Mouse (Mus musculus) cerebellum, postnatal 25 days (tissue): ENCODE measurements around the gene Gpc4.
A peak's percentile ranks its signal among the peaks of the same experiment; 100 is the strongest.

Source experiments
- DNase-seq, 2 experiments: peaks; one replicate each; pipeline ENCODE4 v3.0.0; 2021; ENCODE audit warnings: mixed read lengths in 2 of 2

The Gpc4 gene

DNA sequence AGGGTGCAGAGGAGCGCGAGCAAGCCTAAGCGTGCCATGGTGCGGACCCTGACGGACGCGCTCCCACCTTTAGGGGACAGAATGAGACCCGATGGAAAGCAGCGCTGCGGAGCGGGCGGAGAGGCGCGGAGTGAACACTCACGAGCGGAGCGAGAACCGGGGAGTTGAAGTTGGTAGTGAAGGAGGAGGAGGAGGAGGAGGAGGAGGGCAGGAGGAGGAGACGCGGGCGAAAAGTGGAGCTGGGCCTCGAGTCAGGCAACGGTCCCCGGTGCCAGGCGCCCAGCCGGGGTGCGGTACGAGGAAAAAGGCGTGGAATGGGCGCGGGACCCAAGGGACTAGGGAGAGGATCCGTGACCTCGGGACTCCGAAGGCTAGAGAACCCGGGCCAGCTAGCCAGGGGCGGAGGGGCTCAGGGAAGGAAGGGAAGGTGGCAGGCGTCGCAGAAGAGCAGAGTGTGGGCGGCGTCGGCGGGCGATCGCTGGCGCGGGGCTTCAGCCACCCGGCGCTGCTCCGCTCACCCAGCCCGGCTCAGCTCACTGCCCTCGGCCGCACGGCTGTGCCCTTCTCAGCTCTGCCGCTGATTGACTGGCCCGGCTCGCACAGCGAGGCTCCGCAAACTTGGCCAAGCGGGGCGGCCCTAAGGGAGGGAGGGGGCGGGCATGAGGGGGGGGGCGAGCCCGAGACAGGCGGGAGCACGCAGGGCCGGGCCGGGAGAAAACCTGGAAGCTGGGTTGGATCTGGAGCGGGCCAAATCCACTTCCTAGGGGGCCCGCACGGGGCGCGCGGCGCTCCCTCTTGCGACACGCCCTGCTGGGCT lies at the start of gene Gpc4:
TSS of gene Gpc4 (minus strand) at position 515 of the 817 bp plus-strand sequence.
- peak; percentile 47 to 71 for DNase-seq

DNA sequence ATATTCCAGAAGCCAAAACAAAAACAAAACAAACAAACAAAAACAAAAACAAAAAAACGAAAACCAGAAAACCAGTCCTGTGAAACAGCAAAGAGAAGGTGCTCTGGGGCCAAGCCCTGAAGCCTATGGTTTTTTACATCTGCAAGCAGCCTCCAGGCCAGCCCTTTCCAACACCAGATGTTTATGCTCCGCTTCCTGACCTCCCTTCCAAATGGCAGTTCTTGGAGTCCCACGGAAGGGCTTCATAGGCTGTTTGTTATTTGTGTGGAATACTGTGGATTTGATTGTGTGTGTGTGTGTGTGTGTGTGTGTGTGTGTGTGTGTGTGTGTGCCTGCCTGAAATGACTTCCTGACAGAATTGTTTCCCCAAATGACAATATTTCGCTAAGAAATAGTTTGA lies 47.8 kb upstream of the Gpc4 start:
- no peak for DNase-seq

DNA sequence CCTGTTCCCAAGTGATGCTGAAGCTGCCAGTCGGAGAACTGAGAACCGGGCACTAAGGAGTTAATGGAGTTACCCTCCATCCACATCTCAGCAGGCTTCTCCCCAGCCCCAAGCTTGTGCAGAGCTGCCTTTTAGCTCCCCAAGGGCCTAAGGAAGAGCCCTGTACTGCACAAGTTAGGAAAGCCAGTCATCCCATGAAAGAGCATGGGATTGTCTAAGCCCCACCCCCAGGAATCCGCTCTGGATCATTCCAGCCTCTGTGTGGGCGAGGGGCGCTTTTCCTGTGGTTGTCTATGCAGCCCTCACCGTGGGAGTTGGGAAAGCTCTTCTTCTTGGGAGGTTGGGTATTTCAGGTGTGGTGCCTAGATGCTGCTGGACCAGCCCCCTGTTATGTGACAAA lies 34.8 kb upstream of the Gpc4 start:
- no peak for DNase-seq

DNA sequence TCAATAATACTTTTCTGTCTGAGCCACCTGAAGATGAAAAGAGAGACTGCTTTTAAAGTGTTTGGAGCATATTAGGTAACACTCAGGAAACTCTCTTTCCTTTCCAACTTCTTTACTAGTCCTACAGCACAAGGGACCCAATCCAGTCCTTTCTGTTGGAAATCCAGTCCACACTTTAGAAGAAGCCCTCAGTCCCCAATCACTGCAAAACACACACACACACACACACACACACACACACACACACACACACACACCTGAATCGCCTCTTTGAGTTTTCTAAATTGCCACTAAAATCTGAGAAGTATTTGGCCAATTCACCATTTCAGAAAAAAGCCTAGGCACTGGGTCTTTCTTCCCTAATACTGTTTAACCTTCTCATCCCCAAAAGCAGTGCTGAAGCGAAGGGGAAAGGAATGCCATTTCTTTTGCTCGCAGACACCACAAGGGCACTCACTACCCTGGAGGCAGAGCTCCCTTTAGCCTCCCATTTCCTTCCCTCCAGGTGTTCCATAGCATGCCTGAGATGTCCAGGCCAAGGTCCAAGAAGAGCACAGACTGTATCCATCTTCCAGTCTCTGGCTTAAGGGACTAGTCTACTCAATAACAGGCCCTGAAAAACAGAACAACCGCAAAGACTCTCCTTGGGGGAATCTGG lies 28.4 kb upstream of the Gpc4 start:
- DNase-seq: peak in 1 of 2 experiments; percentile 23

DNA sequence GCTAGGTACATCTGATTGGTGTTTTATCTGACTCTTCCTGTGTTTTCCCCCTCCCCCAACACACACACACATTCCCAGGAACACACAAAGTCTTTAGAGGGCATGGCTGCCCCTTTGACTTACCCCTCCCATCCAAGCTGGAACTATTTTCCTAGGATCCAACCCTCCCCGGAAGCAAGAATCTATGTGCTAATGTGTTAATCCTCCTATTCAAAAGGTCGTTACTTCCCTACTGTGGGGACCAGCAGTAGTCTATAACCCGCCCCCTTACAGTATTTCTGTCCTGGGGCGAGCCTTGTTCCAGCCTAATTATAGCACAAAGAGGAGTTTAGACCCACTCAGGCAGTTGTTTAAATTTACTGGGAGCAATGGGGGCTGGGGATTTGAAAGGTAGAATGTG lies 24.0 kb upstream of the Gpc4 start:
- DNase-seq: no peak

DNA sequence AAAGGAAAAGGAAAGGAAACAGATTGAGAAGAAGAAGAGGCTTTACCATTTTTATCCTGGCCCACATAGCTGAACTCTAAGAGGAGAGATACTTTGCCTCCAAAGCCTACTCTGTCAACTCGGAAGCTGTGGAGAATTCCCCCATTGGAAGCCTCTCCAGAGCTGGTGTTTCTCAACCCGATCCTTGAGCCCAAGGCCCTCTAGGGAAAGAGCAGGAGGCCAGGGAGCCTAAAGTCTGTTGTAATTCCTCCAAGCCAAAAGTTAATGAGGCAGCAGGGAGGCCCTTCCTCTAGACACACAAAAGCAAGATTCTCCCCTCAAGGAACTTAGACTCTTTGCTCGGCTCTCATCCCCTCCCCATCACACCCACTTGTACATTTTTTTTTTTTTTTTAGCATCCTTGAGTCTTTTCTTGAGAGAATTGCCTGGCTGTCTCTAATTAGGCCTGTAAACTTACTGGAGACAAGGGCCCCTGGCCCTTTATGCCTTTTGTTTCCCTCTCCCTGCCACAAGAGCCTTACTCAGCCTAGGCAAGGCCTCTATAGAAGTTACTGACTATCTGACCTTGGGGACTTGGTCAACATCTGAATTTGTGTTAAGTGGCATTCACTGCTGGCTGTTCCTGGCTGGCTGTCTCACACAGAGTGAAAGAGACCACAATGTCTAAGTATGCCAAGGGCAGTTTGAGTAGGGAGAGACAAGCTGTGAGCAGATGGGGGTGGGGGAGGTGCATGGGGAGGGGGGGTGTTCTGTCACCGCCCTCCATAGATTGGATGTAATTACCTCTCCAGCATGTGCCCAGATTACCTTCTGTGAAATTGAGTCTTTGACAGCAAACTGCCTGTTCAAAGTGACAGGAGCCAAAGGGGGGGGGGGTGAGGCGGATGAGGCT lies 18.7 kb upstream of the Gpc4 start:
- DNase-seq: no peak

DNA sequence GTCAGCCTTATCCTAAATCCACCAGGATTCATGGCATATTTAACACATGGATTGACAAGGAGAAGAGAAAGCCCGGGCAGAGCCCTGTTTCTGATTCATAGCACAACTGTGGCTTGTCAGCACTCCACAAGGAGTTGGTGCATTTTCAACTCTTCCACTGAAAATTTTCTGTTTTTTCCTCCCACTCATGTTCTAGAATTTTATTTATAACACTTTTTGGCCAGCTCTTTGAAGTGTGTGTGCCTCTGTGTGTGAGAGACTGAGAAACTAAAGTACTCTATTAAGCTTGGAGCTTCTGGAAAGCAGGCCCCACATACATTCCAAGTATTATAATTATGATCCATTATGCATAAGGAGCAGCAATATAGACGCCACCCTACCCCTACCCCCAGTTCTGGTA lies 16.3 kb upstream of the Gpc4 start:
- DNase-seq: no peak

DNA sequence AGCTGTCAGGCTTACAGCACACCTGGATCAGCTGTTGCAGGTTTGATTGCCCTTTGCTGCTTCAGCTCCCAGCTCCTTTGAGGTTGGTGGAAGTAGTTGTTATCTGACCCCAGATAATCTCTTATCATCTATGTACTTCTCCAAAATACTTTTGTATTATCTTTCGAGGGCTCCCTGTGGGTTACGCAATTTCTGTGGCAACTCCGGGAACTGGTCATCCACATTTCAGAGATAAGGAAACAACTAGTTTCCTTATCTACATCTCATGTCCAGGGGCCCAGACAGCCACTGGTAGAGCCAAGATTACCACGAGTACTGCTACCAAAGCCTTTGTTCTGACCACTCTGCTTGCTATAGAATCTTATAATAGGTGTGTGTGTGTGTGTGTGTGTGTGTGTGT lies 12.0 kb upstream of the Gpc4 start:
- no peak for DNase-seq

DNA sequence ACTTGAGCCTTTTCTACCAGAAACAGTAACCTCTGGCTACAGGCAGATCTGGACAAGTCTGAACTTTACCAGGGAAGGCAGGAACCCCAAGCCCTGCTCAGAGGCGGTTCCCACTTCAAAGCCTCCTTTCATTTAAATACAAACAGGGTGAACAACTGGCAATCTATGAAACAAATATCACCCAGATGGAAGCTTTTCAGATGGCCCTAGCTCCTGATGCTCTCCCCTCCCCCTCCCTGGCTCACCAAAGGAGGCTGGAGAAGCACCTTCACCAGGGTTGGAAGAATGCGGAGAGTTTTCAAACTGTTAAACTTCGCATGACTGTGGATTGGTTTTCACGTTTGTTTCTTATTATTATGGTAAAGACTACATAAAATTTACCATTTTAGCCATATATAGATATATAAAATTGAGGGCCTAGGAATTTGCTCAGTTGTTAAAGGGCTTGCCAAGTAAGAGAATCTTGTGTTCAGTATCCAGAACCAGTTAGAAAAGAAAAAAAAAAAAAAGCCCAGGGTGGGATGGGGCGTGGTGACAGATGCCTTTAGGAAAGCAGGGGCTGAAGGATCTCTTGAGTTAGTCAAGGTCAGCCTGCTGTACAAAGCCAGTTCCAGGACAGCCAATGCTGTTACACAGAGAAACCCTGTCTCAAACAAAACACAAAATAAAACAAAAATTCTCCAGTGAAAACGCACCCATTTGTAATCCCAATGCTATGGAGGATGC lies 2.6 kb upstream of the Gpc4 start:
- no peak for DNase-seq

DNA sequence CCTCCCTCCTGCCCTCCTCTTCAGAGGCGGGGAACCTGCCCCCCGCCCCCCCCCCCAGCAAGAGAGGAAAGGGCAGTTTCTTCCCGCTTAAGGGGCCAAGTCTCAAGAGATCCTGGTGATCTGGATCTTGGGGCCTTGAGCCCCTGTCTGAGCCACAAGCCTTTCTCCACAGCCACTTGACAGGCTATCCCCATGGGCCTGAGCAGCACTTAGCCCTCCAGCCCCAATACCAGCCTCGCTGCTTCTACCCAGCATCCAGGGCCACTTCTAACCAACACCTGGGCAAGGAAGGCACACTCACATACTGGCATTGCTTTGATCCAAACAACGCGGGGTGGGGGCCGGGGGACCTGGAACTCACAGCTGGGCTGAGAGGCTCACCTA lies 495 bp upstream of the Gpc4 start:
- no peak for DNase-seq

DNA sequence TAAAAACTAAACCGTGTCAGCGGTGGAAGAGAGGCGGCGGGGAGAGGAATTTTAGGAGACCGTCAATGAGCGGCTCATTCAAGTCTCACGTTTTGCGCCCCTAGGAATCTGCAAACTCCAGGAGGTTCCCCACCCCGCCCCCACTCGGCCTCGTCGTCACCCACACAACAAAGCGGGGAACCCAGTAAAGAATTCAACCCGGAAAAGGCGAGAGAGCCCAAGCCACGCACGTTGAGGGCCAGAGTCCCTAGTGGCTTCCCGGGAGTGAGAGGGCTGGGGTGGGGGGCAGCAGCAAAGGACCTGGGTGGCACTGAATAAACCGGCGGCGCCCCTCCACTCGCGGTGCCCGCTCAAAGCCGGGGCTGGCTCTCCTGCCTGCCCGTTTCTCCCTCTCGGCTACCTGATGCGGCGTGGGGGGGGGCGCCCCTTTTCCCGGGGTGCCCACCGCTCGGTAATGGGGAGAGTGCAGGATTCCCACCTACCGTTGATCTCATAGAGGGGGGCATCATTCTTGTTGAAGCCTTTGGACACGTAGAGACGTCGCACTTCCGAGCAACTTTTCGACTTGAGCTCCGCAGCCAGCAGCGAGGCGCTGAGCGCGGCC lies 816 bp downstream of the Gpc4 start:
- DNase-seq: peak; percentile 5

DNA sequence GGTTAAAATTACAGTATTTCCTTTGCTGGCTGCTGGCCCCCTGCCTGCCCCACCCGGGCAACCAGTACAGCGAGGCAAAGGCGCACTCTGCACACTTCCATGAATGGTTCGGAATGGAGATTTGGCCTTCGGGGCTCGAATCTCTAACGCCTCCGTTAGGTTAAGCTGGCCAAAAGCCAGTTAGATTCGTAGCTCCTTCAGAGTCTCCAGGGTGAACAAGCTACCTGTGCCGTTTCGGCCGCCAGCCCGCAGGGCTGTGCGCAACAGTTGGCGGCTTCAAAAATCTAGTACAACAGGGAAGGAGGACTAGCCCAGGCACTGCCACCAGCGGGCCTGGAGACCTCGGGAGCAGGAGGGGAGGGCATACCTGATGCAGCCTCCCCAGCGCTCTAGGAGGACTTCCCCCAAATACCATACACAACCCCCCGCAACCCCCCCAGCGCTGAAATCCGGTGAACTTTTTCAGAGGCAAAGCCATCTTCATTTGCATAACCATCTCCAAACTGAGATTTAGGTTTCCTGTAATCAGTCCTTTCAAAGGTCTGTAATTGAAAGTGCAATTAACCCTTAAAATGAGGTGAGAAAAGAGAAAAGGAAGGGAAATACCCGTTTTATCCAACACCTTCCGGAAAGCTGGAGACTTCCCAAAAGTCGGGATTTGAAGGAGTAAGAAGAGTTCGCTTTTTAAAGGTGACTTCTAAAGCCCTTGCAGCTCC lies 1.5 kb downstream of the Gpc4 start:
- peak; percentile 9 to 11 for DNase-seq

DNA sequence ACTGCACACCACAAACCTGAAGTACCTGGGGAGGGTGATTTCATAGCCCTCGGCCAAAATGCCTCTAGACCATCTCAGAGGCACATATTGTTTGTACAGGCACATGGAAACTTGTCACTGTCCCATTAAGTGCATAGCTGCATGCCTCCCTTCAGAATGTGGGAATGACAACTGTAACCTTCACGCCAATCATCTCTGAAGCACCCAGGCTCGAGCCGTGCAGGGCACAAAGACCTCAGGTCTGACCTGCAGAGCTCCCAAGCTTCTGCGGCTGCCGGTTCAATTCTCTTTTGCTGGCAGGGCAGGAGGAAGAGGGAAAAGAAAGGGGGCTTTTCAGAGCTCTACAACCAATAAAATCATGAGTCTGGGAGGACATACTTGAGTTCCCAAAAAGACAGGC lies 2.3 kb downstream of the Gpc4 start:
- DNase-seq: no peak

DNA sequence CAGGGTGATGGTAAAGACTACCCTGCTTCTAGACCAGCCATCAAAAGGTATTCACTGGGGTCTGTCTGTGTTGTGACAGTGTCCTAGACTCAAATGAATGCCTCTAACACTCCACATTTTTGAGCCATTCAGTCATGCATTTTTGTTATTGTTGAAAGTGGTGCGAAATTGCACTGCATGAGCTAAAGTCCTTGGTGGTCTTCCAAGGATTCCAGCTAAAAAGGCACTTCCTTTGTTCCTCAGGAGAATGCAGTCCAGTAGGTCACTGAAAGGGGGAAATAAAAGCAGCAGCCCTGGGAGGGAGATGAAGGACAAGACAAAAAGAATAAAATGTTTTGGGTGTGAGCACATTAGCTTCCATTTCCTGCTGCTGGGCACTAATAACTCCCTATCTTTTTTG lies 2.8 kb downstream of the Gpc4 start:
- DNase-seq: no peak

DNA sequence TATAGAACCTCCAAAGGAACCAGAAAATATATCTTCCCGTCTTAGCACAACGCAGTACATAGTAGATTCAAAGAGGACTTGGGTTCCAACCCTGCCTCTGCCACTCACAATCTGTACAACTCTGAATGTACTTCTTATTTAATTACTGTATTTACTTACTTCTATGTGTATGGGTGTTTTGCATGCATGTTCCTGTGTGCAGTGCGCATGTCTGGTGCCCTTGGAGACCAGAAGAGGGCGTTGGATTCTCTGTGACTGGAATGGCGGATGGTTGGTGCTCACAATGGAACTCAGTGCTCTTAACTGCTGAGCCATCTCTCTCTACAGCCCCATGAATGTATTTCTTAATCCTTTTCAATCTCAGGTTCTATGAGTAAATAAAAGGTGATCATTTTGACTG lies 5.4 kb downstream of the Gpc4 start:
- no peak for DNase-seq

DNA sequence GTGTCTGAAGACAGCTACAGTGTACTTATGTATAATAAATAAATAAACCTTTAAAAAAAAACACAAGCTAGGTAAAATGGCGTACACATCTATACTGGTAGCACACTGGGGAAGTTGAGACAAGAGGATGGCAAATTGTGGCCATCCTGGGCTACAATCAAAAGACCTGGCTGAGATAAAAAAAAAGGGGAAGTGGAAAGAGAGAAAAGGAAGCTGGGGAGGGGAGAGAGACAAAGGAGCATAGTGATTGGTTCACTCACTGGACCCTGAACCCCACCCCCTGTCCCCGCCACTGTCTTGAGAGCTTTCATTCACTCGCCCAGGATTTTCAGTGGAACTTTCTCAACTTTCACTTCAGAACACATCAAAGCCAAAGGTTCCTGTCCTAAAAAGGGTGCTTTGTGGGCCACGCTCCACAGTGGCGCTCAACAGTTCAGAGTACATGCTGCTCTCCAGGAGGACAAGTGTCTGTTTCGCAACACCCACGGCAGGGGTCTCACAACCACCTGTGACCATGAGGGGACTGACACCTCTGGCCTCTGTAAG lies 9.6 kb downstream of the Gpc4 start:
- no peak for DNase-seq

DNA sequence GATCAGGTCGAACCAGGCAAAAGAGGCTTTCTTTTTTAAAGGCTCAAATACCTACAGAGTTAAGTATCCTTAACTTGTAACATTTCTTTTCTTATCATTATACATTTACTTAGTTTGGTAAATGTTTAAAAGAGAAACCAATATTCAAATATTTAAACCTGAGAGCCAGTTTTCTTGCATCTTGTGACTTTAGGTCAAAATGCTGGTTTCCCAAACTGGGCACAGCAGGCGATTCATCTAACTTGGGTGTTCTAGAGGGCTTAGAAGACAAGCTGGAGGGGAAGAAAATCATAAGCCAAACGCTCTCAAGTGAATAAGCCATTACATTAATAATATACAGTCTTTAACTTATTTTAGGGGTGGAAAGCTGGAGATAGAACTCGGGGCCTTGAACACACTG lies 10.2 kb downstream of the Gpc4 start:
- DNase-seq: no peak

DNA sequence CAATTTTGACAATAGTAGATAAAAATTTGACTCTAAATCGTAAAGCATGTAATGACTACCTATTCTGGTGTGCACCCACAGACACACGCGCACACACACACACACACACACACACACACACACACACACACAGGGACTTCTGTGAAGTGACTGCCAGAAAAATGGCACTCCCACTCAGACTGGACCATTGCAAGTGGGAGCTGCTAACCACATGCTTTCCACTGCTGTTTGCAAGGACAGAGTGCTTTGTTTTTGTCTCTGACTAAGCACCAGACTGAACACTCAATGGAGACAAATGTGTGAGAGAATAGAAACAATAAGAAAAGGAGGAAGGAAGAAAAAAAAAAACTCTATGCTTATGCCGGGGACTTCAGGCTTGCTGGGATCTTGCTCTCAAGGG lies 11.6 kb downstream of the Gpc4 start:
- no peak for DNase-seq

DNA sequence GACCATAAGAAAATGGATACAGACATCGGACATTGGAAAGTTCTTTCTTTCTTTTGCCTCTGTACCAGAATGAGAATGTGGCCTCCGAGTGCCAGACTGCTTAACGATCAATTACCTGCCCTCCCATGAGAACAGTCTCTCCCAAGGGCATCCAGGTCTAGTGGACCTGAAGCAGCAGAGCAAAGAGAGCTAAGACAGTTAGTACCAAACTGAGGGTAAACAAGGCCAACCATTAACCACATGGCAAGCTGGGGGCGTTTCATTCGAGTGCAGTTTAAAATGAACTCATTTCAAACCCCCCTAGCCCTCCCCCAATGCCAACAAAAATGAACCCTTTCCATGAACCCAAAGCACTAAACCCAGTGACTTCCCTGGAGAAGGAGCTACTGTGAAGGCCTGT lies 12.1 kb downstream of the Gpc4 start:
- no peak for DNase-seq

DNA sequence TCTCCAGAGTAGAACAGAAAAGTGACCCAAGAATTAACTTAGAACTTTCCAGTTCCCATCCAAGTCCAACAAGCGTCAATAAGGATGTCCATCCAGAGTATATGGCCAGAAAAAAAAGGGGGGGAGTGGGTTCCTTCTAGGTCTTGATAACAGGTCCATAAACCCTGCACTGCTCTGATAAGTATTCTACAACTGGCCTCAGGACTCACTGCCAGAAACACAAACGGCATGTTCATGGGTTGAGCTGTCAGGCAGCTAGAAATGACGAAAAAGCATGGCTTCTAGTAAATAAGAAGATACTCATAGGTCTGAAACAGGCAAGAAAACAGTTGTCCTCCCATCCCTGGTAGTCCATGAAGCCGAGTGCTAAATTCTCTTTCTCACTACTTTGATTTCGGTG lies 13.5 kb downstream of the Gpc4 start:
- no peak for DNase-seq

DNA sequence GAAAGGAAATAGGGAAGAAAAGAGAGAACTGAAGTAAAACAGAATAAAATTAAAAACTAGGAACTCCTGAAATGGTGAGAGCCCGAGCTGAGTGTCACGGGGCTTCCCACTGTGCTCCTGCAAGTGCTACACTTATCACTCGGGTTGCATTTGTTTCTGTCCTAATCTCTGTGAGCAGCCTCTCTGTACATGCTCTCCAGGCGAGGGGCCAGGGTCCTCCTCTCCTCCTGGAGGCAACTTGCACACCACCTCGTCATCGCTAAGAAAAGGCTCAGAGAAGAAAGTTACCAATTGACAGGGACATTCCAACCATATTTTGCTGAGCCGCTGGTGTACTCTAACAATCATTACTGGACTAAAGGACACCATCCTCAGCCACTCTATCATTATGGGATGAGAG lies 14.0 kb downstream of the Gpc4 start:
- no peak for DNase-seq

DNA sequence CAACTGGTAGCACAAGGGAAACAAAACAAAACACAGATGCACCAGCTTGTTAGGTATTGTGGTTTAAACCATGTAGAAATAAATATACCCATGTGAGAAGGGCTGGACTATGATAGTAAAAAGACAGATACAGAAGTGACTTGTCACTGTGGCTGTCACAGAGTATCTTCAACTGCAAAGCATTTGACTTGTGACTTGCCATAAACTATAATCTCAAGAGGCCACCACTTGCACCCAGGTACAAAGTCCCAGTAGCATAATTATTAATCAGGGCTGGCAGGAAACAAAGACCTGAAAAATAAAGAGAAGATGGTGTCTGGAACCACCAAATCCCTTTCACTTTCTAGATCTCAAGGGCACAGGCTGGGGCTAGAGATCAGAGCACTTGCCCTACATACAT lies 19.5 kb downstream of the Gpc4 start:
- DNase-seq: no peak
